Mouse (Mus musculus) midbrain, embryonic 12.5 days (tissue): ENCODE measurements at regions not wholly inside any gene's neighbourhood (a gene's known extent, or its start where the extent isn't known, plus 50 kb on each side); places are given as distances from the start of the nearest gene placed in this dataset.

Experiments used
- ATAC-seq: fragments of 200-750 bp; cut with Nextera tagmentation; 2 replicates; pipeline ENCODE4 v1.8.0; 2017; ENCODE audit warnings: low read depth, moderate TSS enrichment, moderate library complexity; ENCODE audit not compliant: low FRiP score
- H3K27ac ChIP-seq: fragments of 300-500 bp; sonication (generic); replicated peaks from 2 replicates; pipeline ENCODE4 v1.5.1; 2016; ENCODE audit warnings: mild to moderate bottlenecking
- H3K27me3 ChIP-seq: fragments of 300-500 bp; sonication (generic); 2 replicates; pipeline ENCODE4 v1.6.1; 2016; ENCODE audit warnings: mild to moderate bottlenecking
- H3K36me3 ChIP-seq: fragments of 300-500 bp; sonication (generic); 2 replicates; pipeline ENCODE4 v1.6.1; 2016
- H3K4me1 ChIP-seq: fragments of 300-500 bp; sonication (generic); 2 replicates; pipeline ENCODE4 v1.6.1; 2016
- H3K4me2 ChIP-seq: fragments of 300-500 bp; sonication (generic); replicated peaks from 2 replicates; pipeline ENCODE4 v1.6.1; 2016; ENCODE audit warnings: mild to moderate bottlenecking, moderate library complexity
- H3K4me3 ChIP-seq: fragments of 300-500 bp; sonication (generic); 2 replicates; pipeline ENCODE4 v1.5.1; 2016; ENCODE audit warnings: mild to moderate bottlenecking
- H3K9ac ChIP-seq: fragments of 300-500 bp; sonication (generic); replicated peaks from 2 replicates; pipeline ENCODE4 v1.6.1; 2016; ENCODE audit warnings: mild to moderate bottlenecking, moderate library complexity
- H3K9me3 ChIP-seq: fragments of 300-500 bp; sonication (generic); 2 replicates; pipeline ENCODE4 v1.6.1; 2016; ENCODE audit warnings: mild to moderate bottlenecking
- WGBS: fragments of 180-500 bp; shearing (Covaris S2); methylation state at CpG from one replicate; pipeline ENCODE4 v1.1.7; 2016; 5-methylcytosine and 5-hydroxymethylcytosine counted together

DNA sequence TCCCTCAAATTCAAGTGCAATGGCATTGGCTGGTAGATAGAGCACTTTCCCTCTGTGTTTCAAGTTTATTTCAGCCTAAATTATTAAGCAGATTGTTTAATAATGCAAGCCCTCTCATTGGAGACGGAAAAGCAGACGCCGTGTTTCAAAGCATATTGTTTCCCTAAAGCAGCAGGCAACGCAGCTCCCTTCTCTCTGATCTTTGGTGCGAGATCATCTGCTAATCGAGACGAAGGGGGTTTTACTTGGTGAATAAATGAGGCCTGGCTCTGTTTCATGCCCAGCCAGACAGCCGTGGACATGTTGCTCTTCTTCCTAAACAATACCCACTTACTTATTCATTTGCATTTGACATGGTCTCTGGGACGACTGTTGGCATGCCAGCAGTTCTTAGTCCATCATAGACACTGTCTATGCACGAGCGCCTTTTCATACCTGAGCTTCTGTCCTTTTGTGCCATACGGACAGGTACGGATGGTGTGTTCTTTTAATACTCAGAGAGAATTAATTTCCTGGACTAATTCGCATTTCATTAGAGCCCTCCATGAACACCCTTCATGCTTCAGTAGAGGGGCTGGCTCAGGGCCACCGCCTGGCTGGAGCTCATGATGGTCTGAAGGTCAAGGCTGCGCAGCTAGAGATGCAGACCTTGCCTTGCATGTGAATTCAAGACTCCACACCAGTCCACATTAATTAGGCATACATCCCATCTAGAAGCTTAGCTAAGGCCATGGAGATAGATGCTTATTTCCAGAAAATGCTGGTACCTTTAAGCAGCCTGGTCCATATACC lies 276.3 kb upstream of the Zdhhc25 start:
- H3K27ac ChIP-seq, result no peak overlapping the region
- no peak for ATAC-seq
- no peaks in the 10 kb centered on the region for H3K9me3 ChIP-seq
- H3K4me2 ChIP-seq, result no peak overlapping the region
- 66% methylated on average over 16 of the region's 16 CpGs for WGBS
- H3K4me1 ChIP-seq, result peaks cover 4% of the 10 kb centered on the region; the same call in 1 of the 2 replicates
- H3K9ac ChIP-seq, result no peak overlapping the region
- H3K36me3 ChIP-seq, result no peaks in the 10 kb centered on the region
- H3K4me3 ChIP-seq, result no peak overlapping the region
- H3K27me3 ChIP-seq, result no peaks in the 10 kb centered on the region

DNA sequence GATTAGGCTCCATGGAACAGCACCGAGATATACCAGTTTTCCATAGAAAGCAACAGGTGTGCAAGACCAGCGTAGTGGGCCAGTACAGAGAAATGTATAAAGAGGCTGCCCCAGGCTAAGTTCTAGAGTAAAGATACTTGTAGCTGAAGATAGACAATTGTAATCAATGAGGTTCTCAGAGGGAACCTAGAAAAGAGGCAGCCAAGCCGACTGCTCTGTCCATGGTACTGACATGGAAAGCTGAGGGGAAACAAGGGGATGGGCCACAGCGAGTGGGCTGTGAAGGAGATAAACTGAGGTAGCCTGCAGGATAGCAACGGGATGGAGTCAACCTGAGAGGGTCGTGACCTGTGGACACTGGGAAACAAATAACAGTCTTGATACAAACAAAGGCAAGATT lies 275.0 kb upstream of the Zdhhc25 start:
- Histone ChIP-seq H3K27me3 (no peaks in the 10 kb centered on the region), H3K27ac (no peak overlapping the region), H3K4me3 (no peak overlapping the region), H3K9ac (no peak overlapping the region), H3K36me3 (no peaks in the 10 kb centered on the region), H3K9me3 (no peaks in the 10 kb centered on the region), H3K4me1 (peaks cover 4% of the 10 kb centered on the region; the same call in 1 of the 2 replicates), H3K4me2 (no peak overlapping the region)
- ATAC-seq, result no peak
- WGBS, result 66% methylated on average over 6 of the region's 6 CpGs

DNA sequence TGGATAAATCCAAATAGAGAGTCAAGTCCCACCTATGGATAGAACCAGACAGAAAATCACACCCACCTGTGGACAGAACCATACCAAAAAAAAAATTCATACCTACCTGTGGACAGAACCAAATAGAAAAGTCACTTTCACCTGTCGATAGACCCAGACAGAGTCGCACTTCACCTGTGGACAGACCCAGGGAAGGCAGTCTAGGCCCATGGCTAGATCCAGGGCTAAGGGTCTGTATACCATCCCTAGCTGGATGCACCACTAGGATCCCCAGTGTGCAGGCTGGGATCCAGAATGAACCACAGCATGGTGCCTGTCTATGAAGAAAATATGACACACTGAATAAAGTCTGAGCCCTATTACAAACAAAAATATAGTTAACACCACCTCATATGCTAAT lies 246.9 kb upstream of the Zdhhc25 start:
- H3K27ac ChIP-seq, result no peak overlapping the region
- 94% methylated on average over 2 of the region's 2 CpGs for WGBS
- no peak overlapping the region for H3K4me3 ChIP-seq
- ATAC-seq, result no peak
- no peak overlapping the region for H3K9ac ChIP-seq
- H3K36me3 ChIP-seq, result no peaks in the 10 kb centered on the region
- no peak overlapping the region for H3K4me2 ChIP-seq
- H3K27me3 ChIP-seq, result peaks cover 4% of the 10 kb centered on the region; the same call in 1 of the 2 replicates
- no peaks in the 10 kb centered on the region for H3K4me1 ChIP-seq
- H3K9me3 ChIP-seq, result no peaks in the 10 kb centered on the region

DNA sequence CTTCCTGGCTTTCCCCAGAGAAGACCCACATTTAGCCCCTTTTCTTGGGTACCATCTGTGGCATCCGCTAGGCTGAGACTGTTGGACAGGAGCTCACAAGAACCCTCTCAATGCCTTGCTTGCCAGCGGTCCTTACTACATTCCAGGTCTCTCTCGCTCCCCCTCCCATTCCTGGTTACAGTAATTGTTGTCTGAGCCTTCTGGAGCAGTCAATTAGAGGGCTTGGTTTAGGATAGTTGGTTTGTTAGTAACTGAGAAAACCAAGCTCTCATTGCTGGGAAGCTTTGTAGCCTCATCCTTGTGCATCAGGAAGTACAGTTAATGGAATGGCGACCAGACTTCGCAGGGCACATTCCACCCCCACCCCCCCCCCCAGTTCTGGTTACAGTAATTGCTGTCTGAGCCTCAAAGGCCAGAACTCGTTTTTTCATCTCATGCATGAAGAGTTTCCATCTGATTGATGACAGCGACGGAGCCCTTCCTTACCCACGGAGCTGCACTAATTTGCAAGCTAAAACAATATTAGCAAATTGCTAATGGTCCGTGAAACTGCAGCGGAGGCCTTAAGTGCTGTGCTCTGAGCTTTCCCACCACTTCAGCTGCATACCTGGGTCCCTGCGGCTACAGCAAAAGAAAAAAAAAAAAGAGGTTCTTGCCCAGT lies 239.6 kb upstream of the Zdhhc25 start:
- Histone ChIP-seq H3K4me2 (no peak overlapping the region), H3K4me3 (no peak overlapping the region), H3K9ac (no peak overlapping the region), H3K9me3 (no peaks in the 10 kb centered on the region), H3K27ac (no peak overlapping the region), H3K4me1 (peaks cover 15% of the 10 kb centered on the region; the same call in 1 of the 2 replicates), H3K36me3 (no peaks in the 10 kb centered on the region), H3K27me3 (no peaks in the 10 kb centered on the region)
- WGBS, result 59% methylated on average over 12 of the region's 12 CpGs
- ATAC-seq, result no peak

DNA sequence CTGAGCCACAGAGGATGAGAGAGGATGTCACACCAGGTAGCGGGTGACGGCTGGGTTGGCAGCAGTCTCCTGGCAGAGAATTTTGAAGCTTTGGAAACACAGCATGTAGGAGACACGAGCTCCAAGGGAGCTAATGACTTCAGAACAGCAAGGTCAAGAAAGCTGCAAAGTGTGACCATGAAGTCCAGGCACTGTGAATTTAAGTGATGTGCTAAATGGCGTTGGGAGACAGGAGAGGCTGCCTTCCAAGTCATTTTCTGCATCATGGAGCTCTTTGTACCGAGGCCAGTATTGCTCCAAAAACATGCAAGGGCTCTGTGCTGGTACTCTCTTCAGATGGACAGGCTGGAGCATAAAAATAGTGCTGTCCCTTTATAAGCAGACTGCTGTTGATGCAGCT lies 238.8 kb upstream of the Zdhhc25 start:
- Histone ChIP-seq H3K4me1 (peaks cover 15% of the 10 kb centered on the region; the same call in 1 of the 2 replicates), H3K27ac (no peak overlapping the region), H3K9me3 (no peaks in the 10 kb centered on the region), H3K4me3 (no peak overlapping the region), H3K27me3 (no peaks in the 10 kb centered on the region), H3K4me2 (no peak overlapping the region), H3K9ac (no peak overlapping the region), H3K36me3 (no peaks in the 10 kb centered on the region)
- WGBS, result 81% methylated on average over 5 of the region's 5 CpGs
- ATAC-seq, result no peak

DNA sequence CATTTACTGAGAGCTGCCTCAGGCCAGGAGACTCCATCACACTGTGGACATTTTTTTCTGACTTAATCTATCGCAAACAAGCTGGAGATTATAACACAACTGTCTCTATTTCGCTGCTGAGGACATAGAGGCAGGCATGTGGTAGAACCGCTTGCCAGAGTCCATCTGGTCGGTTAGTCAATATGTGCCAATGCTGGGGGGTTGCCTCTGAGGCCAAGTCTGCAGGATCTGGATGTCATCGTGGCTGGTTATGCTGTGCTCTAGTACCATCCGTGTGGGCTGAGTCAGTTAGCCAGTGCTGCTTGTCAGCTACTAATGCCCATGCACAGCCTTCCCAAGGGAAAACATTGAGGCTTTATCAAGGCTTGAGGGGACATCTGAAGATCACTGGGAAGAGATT lies 237.1 kb upstream of the Zdhhc25 start:
- 82% methylated on average over 6 of the region's 6 CpGs for WGBS
- no peak overlapping the region for H3K27ac ChIP-seq
- peaks cover 15% of the 10 kb centered on the region; the same call in 1 of the 2 replicates for H3K4me1 ChIP-seq
- H3K27me3 ChIP-seq, result no peaks in the 10 kb centered on the region
- H3K36me3 ChIP-seq, result no peaks in the 10 kb centered on the region
- H3K9me3 ChIP-seq, result no peaks in the 10 kb centered on the region
- no peak overlapping the region for H3K4me3 ChIP-seq
- no peak overlapping the region for H3K4me2 ChIP-seq
- ATAC-seq, result no peak
- no peak overlapping the region for H3K9ac ChIP-seq

DNA sequence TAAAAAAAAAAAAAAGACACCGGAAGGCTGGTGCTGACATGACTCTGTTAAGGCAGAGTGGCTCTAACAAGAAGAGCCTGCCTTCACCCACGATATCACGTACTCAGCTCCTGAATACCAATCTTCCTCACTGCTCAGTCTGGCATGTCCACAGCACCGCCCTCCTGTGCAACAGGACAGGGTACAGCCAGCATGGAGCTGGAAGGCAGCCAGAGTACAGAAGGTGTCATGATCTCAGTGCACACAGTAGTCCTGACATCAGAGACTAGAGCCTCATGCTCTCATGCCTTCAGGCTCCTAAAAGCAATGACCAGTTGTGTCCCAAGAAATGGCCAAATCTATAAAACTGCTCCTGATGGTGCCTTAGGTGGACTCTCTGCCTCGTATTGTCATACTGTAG lies 229.7 kb upstream of the Zdhhc25 start:
- Histone ChIP-seq H3K4me3 (no peak overlapping the region), H3K36me3 (no peaks in the 10 kb centered on the region), H3K27me3 (no peaks in the 10 kb centered on the region), H3K27ac (no peak overlapping the region), H3K4me1 (no peaks in the 10 kb centered on the region), H3K4me2 (no peak overlapping the region), H3K9me3 (no peaks in the 10 kb centered on the region), H3K9ac (no peak overlapping the region)
- 87% methylated on average over 5 of the region's 5 CpGs for WGBS
- no peak for ATAC-seq

DNA sequence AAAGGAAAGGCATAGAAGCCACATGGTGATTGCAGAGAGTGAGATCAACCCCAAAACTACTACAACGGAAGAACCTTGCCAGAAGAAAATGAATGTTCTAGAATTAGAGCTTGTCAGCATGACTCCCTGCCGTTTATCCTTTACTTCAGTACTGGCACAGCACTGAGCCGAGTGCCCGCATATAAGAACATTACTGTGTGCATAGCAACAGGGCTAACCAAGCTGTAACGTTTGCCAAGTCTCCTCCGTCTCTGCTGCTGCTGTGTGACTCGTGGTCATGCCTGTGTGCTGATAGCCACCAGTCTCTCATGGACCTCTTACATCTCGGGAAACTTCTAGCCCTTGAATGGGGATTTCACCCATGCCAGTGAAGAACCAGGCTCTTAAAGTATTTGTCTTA lies 228.1 kb upstream of the Zdhhc25 start:
- 85% methylated on average over 8 of the region's 8 CpGs for WGBS
- no peak for ATAC-seq
- no peak overlapping the region for H3K27ac ChIP-seq

DNA sequence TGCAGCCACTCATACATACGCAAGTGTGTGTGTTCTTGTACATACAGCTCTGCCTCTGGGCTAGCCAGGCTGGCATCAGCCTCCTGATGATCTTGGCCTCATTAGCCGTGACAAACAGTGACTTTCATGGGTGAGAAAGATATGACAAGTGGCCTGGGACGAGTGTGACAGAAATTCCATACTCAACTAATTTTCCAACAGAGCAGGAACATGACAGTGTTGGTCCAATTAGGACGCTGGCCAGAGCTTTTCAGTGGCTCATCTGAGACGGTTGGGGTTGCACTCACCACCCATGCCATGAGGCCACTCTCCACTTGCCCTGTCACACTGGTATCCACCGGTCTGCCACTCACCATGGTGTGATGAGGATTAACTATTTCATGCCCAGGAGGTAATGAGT lies 226.2 kb upstream of the Zdhhc25 start:
- no peak for ATAC-seq
- no peaks in the 10 kb centered on the region for H3K9me3 ChIP-seq
- H3K4me1 ChIP-seq, result peaks cover under 1% of the 10 kb centered on the region; the same call in 1 of the 2 replicates
- H3K4me2 ChIP-seq, result no peak overlapping the region
- no peaks in the 10 kb centered on the region for H3K36me3 ChIP-seq
- H3K27ac ChIP-seq, result no peak overlapping the region
- no peak overlapping the region for H3K4me3 ChIP-seq
- H3K27me3 ChIP-seq, result no peaks in the 10 kb centered on the region
- no peak overlapping the region for H3K9ac ChIP-seq
- 75% methylated on average over 6 of the region's 6 CpGs for WGBS

More for the DNA sequence above, 228.1 kb upstream of the Zdhhc25 start:
- no peak overlapping the region for H3K4me2 ChIP-seq
- H3K36me3 ChIP-seq, result no peaks in the 10 kb centered on the region
- no peak overlapping the region for H3K9ac ChIP-seq
- no peaks in the 10 kb centered on the region for H3K4me1 ChIP-seq
- H3K9me3 ChIP-seq, result no peaks in the 10 kb centered on the region
- no peak overlapping the region for H3K4me3 ChIP-seq
- H3K27me3 ChIP-seq, result no peaks in the 10 kb centered on the region

DNA sequence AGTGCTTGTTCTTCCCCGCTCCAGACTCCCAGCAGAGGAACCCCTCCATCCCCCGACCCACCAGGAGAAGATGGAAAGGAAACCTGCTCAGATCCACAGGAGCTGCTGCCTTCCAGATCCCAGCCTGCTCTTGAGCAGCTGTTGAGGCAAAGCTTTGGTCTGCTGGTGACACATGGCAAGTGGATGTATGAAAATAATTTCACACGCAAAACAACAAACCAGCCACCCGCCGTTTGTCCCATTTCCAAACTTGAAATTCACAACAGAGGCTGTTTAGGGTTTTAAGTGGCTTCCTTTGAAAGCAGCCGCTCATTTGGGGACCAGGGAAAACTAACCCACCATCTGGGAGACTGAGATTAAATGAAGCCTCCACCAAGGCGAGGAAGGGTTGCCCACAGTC lies 220.8 kb upstream of the Zdhhc25 start:
- Histone ChIP-seq H3K9ac (no peak overlapping the region), H3K4me3 (no peak overlapping the region), H3K4me2 (no peak overlapping the region), H3K36me3 (no peaks in the 10 kb centered on the region), H3K9me3 (no peaks in the 10 kb centered on the region), H3K4me1 (peaks cover 26% of the 10 kb centered on the region), H3K27ac (no peak overlapping the region), H3K27me3 (peaks cover 5% of the 10 kb centered on the region; the same call in 1 of the 2 replicates)
- 78% methylated on average over 7 of the region's 7 CpGs for WGBS
- ATAC-seq, result no peak

DNA sequence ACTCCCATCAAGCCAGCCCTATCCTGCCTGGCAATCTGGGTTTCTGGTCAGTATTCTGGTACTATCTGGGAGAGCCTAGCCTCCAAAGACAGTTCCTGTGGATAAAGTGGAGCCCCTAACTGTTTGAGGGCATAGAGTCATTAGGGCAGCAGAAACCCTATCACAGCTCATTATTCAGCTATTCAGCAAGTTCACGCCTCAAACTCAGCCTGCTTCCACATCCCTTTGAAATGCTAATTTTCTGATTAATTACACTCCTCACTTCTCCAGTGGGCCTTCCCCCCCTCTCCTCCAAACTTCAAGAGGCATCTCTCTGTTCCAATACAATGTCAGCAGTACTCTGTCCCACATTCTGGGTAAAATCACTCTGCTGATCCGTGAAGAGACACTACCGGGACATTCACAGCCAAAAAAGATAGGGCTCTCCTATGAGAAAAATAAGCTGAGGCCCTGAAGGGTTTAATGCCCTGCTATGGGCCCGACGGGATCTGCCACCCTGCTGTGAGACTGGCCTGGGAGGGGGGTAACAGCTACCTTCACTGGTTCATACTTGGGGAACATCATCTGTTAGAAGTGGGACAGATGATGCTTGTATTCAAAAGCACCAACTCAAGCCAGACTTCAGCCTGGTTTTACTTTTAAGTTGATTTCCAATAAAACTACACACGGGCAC lies 220.0 kb upstream of the Zdhhc25 start:
- no peak overlapping the region for H3K4me2 ChIP-seq
- H3K27ac ChIP-seq, result no peak overlapping the region
- peaks cover 5% of the 10 kb centered on the region; the same call in 1 of the 2 replicates for H3K27me3 ChIP-seq
- H3K9ac ChIP-seq, result no peak overlapping the region
- 13% methylated on average over 6 of the region's 6 CpGs for WGBS
- H3K4me1 ChIP-seq, result peaks cover 26% of the 10 kb centered on the region
- no peaks in the 10 kb centered on the region for H3K36me3 ChIP-seq
- H3K9me3 ChIP-seq, result no peaks in the 10 kb centered on the region
- H3K4me3 ChIP-seq, result no peak overlapping the region
- peak; percentile 34; the same call in 1 of the 2 replicates for ATAC-seq

DNA sequence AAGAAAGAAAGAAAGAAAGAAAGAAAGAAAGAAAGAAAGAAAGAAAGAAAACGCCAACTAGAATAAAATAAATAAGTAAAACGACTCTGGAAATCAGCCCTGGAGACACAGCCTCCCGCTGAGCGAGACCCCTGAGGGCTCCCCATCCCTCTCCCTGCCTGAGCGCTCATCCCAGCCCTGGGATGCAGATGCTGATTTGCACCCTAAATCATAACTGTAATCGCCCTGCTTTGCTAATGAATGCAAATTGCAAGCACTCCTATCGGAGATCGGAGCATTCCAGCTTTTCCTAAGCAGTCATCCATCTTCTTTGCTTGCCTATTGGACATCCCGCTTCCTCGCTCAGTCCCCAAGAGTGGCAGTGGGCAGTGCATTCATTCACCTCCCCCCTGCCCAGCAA lies 218.7 kb upstream of the Zdhhc25 start:
- no peak for ATAC-seq
- no peak overlapping the region for H3K4me2 ChIP-seq
- 48% methylated on average over 10 of the region's 10 CpGs for WGBS

More for the DNA sequence above, 218.7 kb upstream of the Zdhhc25 start:
- no peaks in the 10 kb centered on the region for H3K36me3 ChIP-seq
- peaks cover 5% of the 10 kb centered on the region; the same call in 1 of the 2 replicates for H3K27me3 ChIP-seq
- H3K9ac ChIP-seq, result no peak overlapping the region
- H3K4me3 ChIP-seq, result no peak overlapping the region
- peaks cover 29% of the 10 kb centered on the region for H3K4me1 ChIP-seq
- H3K27ac ChIP-seq, result no peak overlapping the region
- no peaks in the 10 kb centered on the region for H3K9me3 ChIP-seq
